Mouse (Mus musculus) spleen, adult 2 months (tissue): Measurements from ENCODE around the gene Vasn.

ENCODE experiments used
- CTCF ChIP-seq: fragments of 200-500 bp; IDR thresholded peaks from 2 replicates; pipeline ENCODE4 v1.5.1; 2011; ENCODE audit warnings: mild to moderate bottlenecking, inconsistent platforms; ENCODE audit not compliant: insufficient read depth, insufficient read length, insufficient replicate concordance; ENCODE audit errors: extremely low read depth
- POLR2A ChIP-seq: fragments of 200-500 bp; IDR thresholded peaks from 2 replicates; pipeline ENCODE4 v1.6.1; 2011; ENCODE audit warnings: low read depth, low read length, inconsistent platforms

- TF ChIP-seq POLR2A: no peak
- no peak for TF ChIP-seq CTCF
Observed at GRCm38 (mm10) chr16:4661605-4662004, 21.9 kb downstream of the Vasn start.
